Mouse (Mus musculus) lung, adult 2 months (tissue): ENCODE results near the gene Smc1b. TPM values are rescaled to one million over a fixed set of nuclear protein-coding genes. Genes with fewer than 3 reads are reported as not detected.
A peak's percentile ranks its signal among the peaks of the same experiment; 100 is the strongest.

Experiments used
- DNase-seq: peaks from one replicate; pipeline ENCODE4 v3.0.0; 2022
- H3K4me1 ChIP-seq: fragments of 200-500 bp; 2 replicates; pipeline ENCODE4 v1.6.1; 2011; ENCODE audit warnings: low read length; ENCODE audit not compliant: control insufficient read depth, insufficient read depth
- H3K4me3 ChIP-seq: fragments of 200-500 bp; replicated peaks from 2 replicates; pipeline ENCODE3; 2011; ENCODE audit warnings: low read depth, mild to moderate bottlenecking, control low read depth, low read length; ENCODE audit errors: extremely low read depth
- CTCF ChIP-seq: fragments of 200-500 bp; IDR thresholded peaks from 2 replicates; pipeline ENCODE4 v1.5.1; 2011; ENCODE audit warnings: mild to moderate bottlenecking, low read length, control low read depth; ENCODE audit not compliant: insufficient read depth
- POLR2A ChIP-seq: fragments of 200-500 bp; IDR thresholded peaks from 2 replicates; pipeline ENCODE4 v1.6.1; 2011; ENCODE audit warnings: low read depth, mild to moderate bottlenecking, control low read depth, low read length, borderline replicate concordance; ENCODE audit errors: extremely low read depth
- WGBS: fragments of 180-500 bp; shearing (Covaris S2); methylation state at CpG from one replicate; pipeline ENCODE4 v1.1.7; 2018; 5-methylcytosine and 5-hydroxymethylcytosine counted together
- polyA plus RNA-seq: library from polyadenylated mRNA; depleted of rRNA; stranded (reverse); fragments of >200 nt; gene quantifications from 2 replicates; pipeline ENCODE4 v1.2.3, GENCODE M21; 2012

Gene Smc1b
- polyA plus RNA-seq, 1 experiment, result not detected

- no peaks in the 10 kb centered on the region for H3K4me1 ChIP-seq
- H3K4me3 ChIP-seq, result no peak overlapping the region
- WGBS, result 48% methylated on average over 11 of the region's 11 CpGs
- DNase-seq, result no peak
- no peak for TF ChIP-seq POLR2A
- no peak for TF ChIP-seq CTCF
Observed at GRCm38 (mm10) chr15:85166433-85166933, 34.7 kb upstream of the Smc1b start.

- no peak overlapping the region for H3K4me3 ChIP-seq
- no peak for TF ChIP-seq CTCF
- TF ChIP-seq POLR2A, result no peak
- no peak for DNase-seq
Observed at GRCm38 (mm10) chr15:85162693-85163663, 31.2 kb upstream of the Smc1b start.

GRCm38 (mm10) chr15:85161416-85161815 lies 29.7 kb upstream of the Smc1b start:
- TF ChIP-seq POLR2A (no peak), CTCF (no peak)

More at GRCm38 (mm10) chr15:85162693-85163663, 31.2 kb upstream of the Smc1b start:
- H3K4me1 ChIP-seq, result no peaks in the 10 kb centered on the region
- 43% methylated on average over 21 of the region's 21 CpGs for WGBS

GRCm38 (mm10) chr15:85156198-85156597 lies 24.4 kb upstream of the Smc1b start:
- TF ChIP-seq POLR2A, result no peak
- no peak for TF ChIP-seq CTCF

More at GRCm38 (mm10) chr15:85161416-85161815, 29.7 kb upstream of the Smc1b start:
- Histone ChIP-seq H3K4me3 (no peak overlapping the region), H3K4me1 (no peaks in the 10 kb centered on the region)
- no peak for DNase-seq

GRCm38 (mm10) chr15:85154091-85154490 lies 22.3 kb upstream of the Smc1b start:
- Histone ChIP-seq H3K4me1 (no peaks in the 10 kb centered on the region), H3K4me3 (no peak overlapping the region)
- DNase-seq, result no peak
- TF ChIP-seq POLR2A (no peak), CTCF (no peak)
- WGBS, result 87% methylated on average over 3 of the region's 3 CpGs

More at GRCm38 (mm10) chr15:85156198-85156597, 24.4 kb upstream of the Smc1b start:
- DNase-seq, result no peak
- 55% methylated on average over 4 of the region's 4 CpGs for WGBS
- no peak overlapping the region for H3K4me3 ChIP-seq
- H3K4me1 ChIP-seq, result no peaks in the 10 kb centered on the region

- TF ChIP-seq CTCF (no peak), POLR2A (no peak)
- H3K4me3 ChIP-seq, result no peak overlapping the region
- H3K4me1 ChIP-seq, result no peaks in the 10 kb centered on the region
- no peak for DNase-seq
- 66% methylated on average over 3 of the region's 3 CpGs for WGBS
Observed at GRCm38 (mm10) chr15:85152577-85152976, 20.8 kb upstream of the Smc1b start.

GRCm38 (mm10) chr15:85151433-85151918 lies 19.7 kb upstream of the Smc1b start:
- TF ChIP-seq POLR2A, result no peak
- TF ChIP-seq CTCF, result peak; percentile 93
- DNase-seq, result peak; percentile 60
- WGBS, result 22% methylated on average over 13 of the region's 13 CpGs
- no peak overlapping the region for H3K4me3 ChIP-seq
- H3K4me1 ChIP-seq, result no peaks in the 10 kb centered on the region

GRCm38 (mm10) chr15:85144249-85144648 lies 12.5 kb upstream of the Smc1b start:
- WGBS, result 90% methylated on average over 5 of the region's 5 CpGs
- DNase-seq, result no peak
- no peak overlapping the region for H3K4me3 ChIP-seq
- no peak for TF ChIP-seq CTCF
- TF ChIP-seq POLR2A, result no peak
- no peaks in the 10 kb centered on the region for H3K4me1 ChIP-seq

GRCm38 (mm10) chr15:85143747-85144146 lies 12.0 kb upstream of the Smc1b start:
- no peaks in the 10 kb centered on the region for H3K4me1 ChIP-seq
- 86% methylated on average over 1 of the region's 1 CpGs for WGBS
- no peak for DNase-seq
- H3K4me3 ChIP-seq, result no peak overlapping the region
- TF ChIP-seq POLR2A, result no peak
- TF ChIP-seq CTCF, result no peak
